Mouse (Mus musculus): Measurements from ENCODE around the gene Pak6.

Gene Pak6

GRCm38 (mm10) chr2:118664975-118665516 lies 1.9 kb downstream of the Pak6 start:
- DNase-seq (ENCODE audit: low spot score), result no peak

GRCm38 (mm10) chr2:118665616-118666015 lies 2.5 kb downstream of the Pak6 start:
- no peak for DNase-seq (ENCODE audit: low spot score)

- no peak for DNase-seq (ENCODE audit: low spot score)
Observed at GRCm38 (mm10) chr2:118667181-118667580, 4.1 kb downstream of the Pak6 start.

GRCm38 (mm10) chr2:118669245-118669644 lies 6.1 kb downstream of the Pak6 start:
- DNase-seq (ENCODE audit: low spot score), result no peak

GRCm38 (mm10) chr2:118669785-118670184 lies 6.7 kb downstream of the Pak6 start:
- DNase-seq (ENCODE audit: low spot score), result peak; percentile 83

- peak; percentile 31 for DNase-seq (ENCODE audit: low spot score)
Observed at GRCm38 (mm10) chr2:118671728-118672127, 8.6 kb downstream of the Pak6 start.

- no peak for DNase-seq (ENCODE audit: low spot score)
Observed at GRCm38 (mm10) chr2:118673686-118674465, 10.8 kb downstream of the Pak6 start.

- no peak for DNase-seq (ENCODE audit: low spot score)
Observed at GRCm38 (mm10) chr2:118674500-118674899, 11.4 kb downstream of the Pak6 start.

- DNase-seq (ENCODE audit: low spot score), result no peak
Observed at GRCm38 (mm10) chr2:118676839-118677741, 14.0 kb downstream of the Pak6 start.

GRCm38 (mm10) chr2:118677817-118678216 lies 14.7 kb downstream of the Pak6 start:
- DNase-seq (ENCODE audit: low spot score), result no peak

- peak; percentile 56 for DNase-seq (ENCODE audit: low spot score)
Observed at GRCm38 (mm10) chr2:118679577-118679976, 16.5 kb downstream of the Pak6 start.

- no peak for DNase-seq (ENCODE audit: low spot score)
Observed at GRCm38 (mm10) chr2:118680926-118681325, 17.8 kb downstream of the Pak6 start.

GRCm38 (mm10) chr2:118682544-118683260 lies 19.6 kb downstream of the Pak6 start:
- DNase-seq (ENCODE audit: low spot score), result peak; percentile 80

GRCm38 (mm10) chr2:118685088-118685487 lies 22.0 kb downstream of the Pak6 start:
- no peak for DNase-seq (ENCODE audit: low spot score)

- DNase-seq (ENCODE audit: low spot score), result peak; percentile 52
Observed at GRCm38 (mm10) chr2:118686693-118687092, 23.6 kb downstream of the Pak6 start.

GRCm38 (mm10) chr2:118687791-118688190 lies 24.7 kb downstream of the Pak6 start:
- DNase-seq (ENCODE audit: low spot score), result peak; percentile 77

GRCm38 (mm10) chr2:118689875-118690274 lies 26.8 kb downstream of the Pak6 start:
- DNase-seq (ENCODE audit: low spot score), result no peak

GRCm38 (mm10) chr2:118693370-118693966 lies 30.4 kb downstream of the Pak6 start:
- no peak for DNase-seq (ENCODE audit: low spot score)

GRCm38 (mm10) chr2:118695677-118696232 lies 32.7 kb downstream of the Pak6 start:
- peak; percentile 88 for DNase-seq (ENCODE audit: low spot score)

GRCm38 (mm10) chr2:118696451-118697308 lies 33.6 kb downstream of the Pak6 start:
- peak; percentile 27 for DNase-seq (ENCODE audit: low spot score)
